In genomic region chr12:50301334-50301733, GRCm38 (mm10) we compare ENCODE assay signal across 10 mouse cellular contexts.
DNase-seq lines count a peak whose midpoint lies in the region; ATAC-seq lines count a peak whose summit lies in the region.
"Had no signal": no experiment of that assay in that cellular context is flagged by ENCODE, and none has a peak within 500 bp of the region (broad histone marks: within the 10 kb centered on the region; RNA-seq: fewer than 3 reads in every experiment).

No protein-coding gene starts in this region.

- no peaks in the 10 kb centered on the region for H3K27me3 ChIP-seq in forebrain, embryonic 13.5 days

- no peak overlapping the region for H3K4me3 ChIP-seq in forebrain, embryonic 13.5 days

- no peaks in the 10 kb centered on the region for H3K36me3 ChIP-seq in forebrain, embryonic 13.5 days (ENCODE audit: poor library complexity, severe bottlenecking)

- ATAC-seq in forebrain, embryonic 13.5 days, result peak; percentile 92

- peaks cover 28% of the 10 kb centered on the region for H3K4me1 ChIP-seq in forebrain, embryonic 13.5 days

- H3K9me3 ChIP-seq in forebrain, embryonic 13.5 days (replicated peaks), result no peaks in the 10 kb centered on the region

- H3K27ac ChIP-seq in forebrain, embryonic 13.5 days, result no peak overlapping the region

- no peak overlapping the region for H3K4me2 ChIP-seq in forebrain, embryonic 13.5 days

- DNase-seq in layer of hippocampus, adult 11-12 months (ENCODE audit: low spot score), result peak; percentile 38
- no peak for DNase-seq in layer of hippocampus, adult 9-10 months (ENCODE audit: low spot score)
- peak; percentile 31 for DNase-seq in adipocyte (ENCODE audit: low spot score)
- peak; percentile 13 for DNase-seq in mesoderm, embryonic 11.5 days (ENCODE audit: low read depth, low spot score)
- DNase-seq in urinary bladder, postnatal 10 days (ENCODE audit: low spot score), result no peak
- DNase-seq in cerebellum, adult 11-12 months, result no peak
- DNase-seq in cerebellum, adult 8-10 months, result no peak
- DNase-seq: lung, postnatal 14 days; thymus, postnatal 25 days had no signal

- H3K9ac ChIP-seq in forebrain, embryonic 13.5 days, result no peak overlapping the region

- 7% methylated on average over 1 of the region's 1 CpGs for WGBS in forebrain, embryonic 13.5 days

Comparison
In these comparisons a context has a peak if more than half of its experiments do, and no peak if none do; other contexts are left out.
1. DNase-seq: peak in layer of hippocampus, adult 11-12 months (single experiment), adipocyte (single experiment) and mesoderm, embryonic 11.5 days (single experiment); none in layer of hippocampus, adult 9-10 months (single experiment), urinary bladder, postnatal 10 days (single experiment), cerebellum, adult 11-12 months (single experiment) and cerebellum, adult 8-10 months (single experiment).